Mouse (Mus musculus): Measurements from ENCODE around the gene Olfr582.

Gene Olfr582

GRCm38 (mm10) chr7:103037724-103038123, at the start of gene Olfr582:
Olfr582 (plus strand) TSS chr7:103038024.
- no peak for DNase-seq (ENCODE audit: low spot score in 2 of 2)

- no peak for DNase-seq (ENCODE audit: low spot score in 2 of 2)
Measured at GRCm38 (mm10) chr7:102989224-102989623, 48.6 kb upstream of the Olfr582 start, which contains the start of gene Olfr578. Olfr578 (minus strand) TSS chr7:102989324.

GRCm38 (mm10) chr7:103051000-103051399, 13.2 kb downstream of the Olfr582 start, which contains the start of gene Olfr583:
Olfr583 (plus strand) TSS chr7:103051300.
- no peak for DNase-seq (ENCODE audit: low spot score in 2 of 2)

- no peak for DNase-seq (ENCODE audit: low spot score in 2 of 2)
Measured at GRCm38 (mm10) chr7:103081585-103081984, 43.8 kb downstream of the Olfr582 start, which contains the start of gene Olfr584. Olfr584 (plus strand) TSS chr7:103081885.
